Mouse (Mus musculus) lung, postnatal 0 days (tissue): Measurements from ENCODE around the gene Hspb1. TPM values are rescaled to one million over a fixed set of nuclear protein-coding genes. Genes with fewer than 3 reads are reported as not detected.

Experiments used
- ATAC-seq: fragments of 200-750 bp; cut with Nextera tagmentation; 2 replicates; pipeline ENCODE4 v1.8.0; 2017; ENCODE audit warnings: moderate library complexity
- DNase-seq: peaks from one replicate; pipeline ENCODE4 v3.0.0-alpha.2; 2016; ENCODE audit warnings: low spot score
- H3K27ac ChIP-seq: fragments of 300-500 bp; sonication (generic); 2 replicates; pipeline ENCODE4 v1.5.1; 2014; ENCODE audit warnings: antibody characterized with exemption, mild to moderate bottlenecking, low read length, mixed read lengths
- H3K27me3 ChIP-seq: fragments of 300-500 bp; sonication (generic); replicated peaks from 2 replicates; pipeline ENCODE4 v1.6.1; 2014; ENCODE audit warnings: low read length, mixed read lengths; ENCODE audit not compliant: insufficient read depth
- H3K36me3 ChIP-seq: fragments of 300-500 bp; sonication (generic); 2 replicates; pipeline ENCODE4 v1.6.1; 2014; ENCODE audit warnings: low read length, mixed read lengths; ENCODE audit not compliant: insufficient read depth
- H3K4me1 ChIP-seq: fragments of 300-500 bp; sonication (generic); 2 replicates; pipeline ENCODE4 v1.6.1; 2014; ENCODE audit warnings: antibody characterized with exemption, low read depth, low read length, mixed read lengths; ENCODE audit not compliant: insufficient read depth
- H3K4me2 ChIP-seq: fragments of 300-500 bp; sonication (generic); replicated peaks from 2 replicates; pipeline ENCODE4 v1.6.1; 2014; ENCODE audit warnings: low read depth, mild to moderate bottlenecking, low read length, moderate library complexity, mixed read lengths
- H3K4me3 ChIP-seq: fragments of 300-500 bp; sonication (generic); 2 replicates; pipeline ENCODE4 v1.5.1; 2014; ENCODE audit warnings: low read depth, low read length
- H3K9ac ChIP-seq: fragments of 300-500 bp; sonication (generic); replicated peaks from 2 replicates; pipeline ENCODE4 v1.6.1; 2014; ENCODE audit warnings: low read depth, mild to moderate bottlenecking
- H3K9me3 ChIP-seq: fragments of 300-500 bp; sonication (generic); 2 replicates; pipeline ENCODE4 v1.6.1; 2016; ENCODE audit warnings: low read length, mixed read lengths
- CTCF ChIP-seq: IDR thresholded peaks from 2 replicates; pipeline ENCODE4 v1.5.1; 2016; ENCODE audit warnings: antibody characterized with exemption, mild to moderate bottlenecking
- EP300 ChIP-seq: IDR thresholded peaks from 2 replicates; pipeline ENCODE4 v1.6.1; 2016; ENCODE audit warnings: antibody characterized with exemption, mild to moderate bottlenecking, control low read depth
- WGBS: fragments of 180-500 bp; shearing (Covaris S2); extraction: QIAGEN DNeasy Blood & Tissue Kit; methylation state at CpG from one replicate; pipeline ENCODE4 v1.1.7; 2014; 5-methylcytosine and 5-hydroxymethylcytosine counted together
- polyA plus RNA-seq: library from polyadenylated mRNA; unstranded; fragments of >200 nt; fragmentation: Nextera tagmentation; extraction: Ambion mirVana; gene quantifications from 2 replicates; pipeline ENCODE4 v1.2.1, GENCODE M21; 2015

Hspb1 gene
- polyA plus RNA-seq, 1 experiment from 2014 or later = 248 TPM

- H3K4me1 ChIP-seq = no peaks in the 10 kb centered on the region
- no peak for DNase-seq
- no peaks in the 10 kb centered on the region for H3K27me3 ChIP-seq
- H3K36me3 ChIP-seq = no peaks in the 10 kb centered on the region
- H3K9me3 ChIP-seq = no peaks in the 10 kb centered on the region
- H3K4me2 ChIP-seq = no peak overlapping the region
- 37% methylated on average over 9 of the region's 9 CpGs for WGBS
- H3K9ac ChIP-seq = no peak overlapping the region
- H3K27ac ChIP-seq = no peak overlapping the region
- no peak overlapping the region for H3K4me3 ChIP-seq
- no peak for ATAC-seq
- TF ChIP-seq CTCF (no peak), EP300 (no peak)
These were observed 5.1 kb downstream of the Hspb1 start for GRCm38 (mm10) chr5:135892589-135893351.

- DNase-seq = no peak
- TF ChIP-seq CTCF = no peak
- no peak for TF ChIP-seq EP300
- H3K36me3 ChIP-seq = no peaks in the 10 kb centered on the region
- H3K9ac ChIP-seq = no peak overlapping the region
- no peaks in the 10 kb centered on the region for H3K27me3 ChIP-seq
- H3K9me3 ChIP-seq = no peaks in the 10 kb centered on the region
- WGBS = 75% methylated on average over 6 of the region's 6 CpGs
- H3K4me2 ChIP-seq = no peak overlapping the region
- H3K4me1 ChIP-seq = no peaks in the 10 kb centered on the region
- ATAC-seq = no peak
- H3K4me3 ChIP-seq = no peak overlapping the region
- no peak overlapping the region for H3K27ac ChIP-seq
These were observed 7.2 kb downstream of the Hspb1 start for GRCm38 (mm10) chr5:135894958-135895357.

GRCm38 (mm10) chr5:135898028-135898427, 10.3 kb downstream of the Hspb1 start:
- Histone ChIP-seq H3K4me1 (no peaks in the 10 kb centered on the region), H3K9ac (no peak overlapping the region), H3K9me3 (no peaks in the 10 kb centered on the region), H3K4me2 (no peak overlapping the region), H3K4me3 (no peak overlapping the region), H3K27ac (no peak overlapping the region), H3K27me3 (no peaks in the 10 kb centered on the region), H3K36me3 (no peaks in the 10 kb centered on the region)
- DNase-seq = peak; percentile 74
- ATAC-seq = no peak
- TF ChIP-seq CTCF = peak; percentile 70
- no peak for TF ChIP-seq EP300
- WGBS = 14% methylated on average over 3 of the region's 3 CpGs

GRCm38 (mm10) chr5:135898995-135899394, 11.3 kb downstream of the Hspb1 start:
- Histone ChIP-seq H3K9ac (no peak overlapping the region), H3K4me3 (no peak overlapping the region), H3K4me1 (no peaks in the 10 kb centered on the region), H3K9me3 (no peaks in the 10 kb centered on the region), H3K4me2 (no peak overlapping the region), H3K27ac (no peak overlapping the region), H3K27me3 (no peaks in the 10 kb centered on the region), H3K36me3 (no peaks in the 10 kb centered on the region)
- DNase-seq (no peak), ATAC-seq (no peak)
- 55% methylated on average over 4 of the region's 4 CpGs for WGBS
- no peak for TF ChIP-seq CTCF
- TF ChIP-seq EP300 = no peak

- H3K9me3 ChIP-seq = no peaks in the 10 kb centered on the region
- DNase-seq (no peak), ATAC-seq (no peak)
- H3K36me3 ChIP-seq = no peaks in the 10 kb centered on the region
- no peak for TF ChIP-seq CTCF
- no peak for TF ChIP-seq EP300
- H3K27me3 ChIP-seq = no peaks in the 10 kb centered on the region
- no peaks in the 10 kb centered on the region; the same call in 1 of the 2 replicates for H3K4me1 ChIP-seq
- no peak overlapping the region for H3K9ac ChIP-seq
- no peak overlapping the region for H3K4me2 ChIP-seq
- H3K4me3 ChIP-seq = no peak overlapping the region
- WGBS = 41% methylated on average over 4 of the region's 4 CpGs
- H3K27ac ChIP-seq = no peak overlapping the region
These were observed 12.1 kb downstream of the Hspb1 start for GRCm38 (mm10) chr5:135899833-135900232.

GRCm38 (mm10) chr5:135900701-135901100, 13.0 kb downstream of the Hspb1 start:
- no peak overlapping the region for H3K4me2 ChIP-seq
- 81% methylated on average over 3 of the region's 3 CpGs for WGBS
- ATAC-seq (no peak), DNase-seq (no peak)
- no peak overlapping the region for H3K9ac ChIP-seq
- H3K9me3 ChIP-seq = no peaks in the 10 kb centered on the region
- TF ChIP-seq EP300 = no peak
- TF ChIP-seq CTCF = peak; percentile 57
- peaks cover under 1% of the 10 kb centered on the region; the same call in 1 of the 2 replicates for H3K4me1 ChIP-seq
- no peaks in the 10 kb centered on the region for H3K27me3 ChIP-seq
- H3K4me3 ChIP-seq = no peak overlapping the region
- no peaks in the 10 kb centered on the region for H3K36me3 ChIP-seq
- no peak overlapping the region for H3K27ac ChIP-seq
